Mouse (Mus musculus): ENCODE measurements around the gene Adgrl3. TPM values are rescaled to one million over a fixed set of nuclear protein-coding genes. Genes with fewer than 3 reads are reported as not detected.

Adgrl3 gene
- total RNA-seq, 4 experiments from 2014 or later: 0.35 to 0.58 (median 0.44) TPM

DNA sequence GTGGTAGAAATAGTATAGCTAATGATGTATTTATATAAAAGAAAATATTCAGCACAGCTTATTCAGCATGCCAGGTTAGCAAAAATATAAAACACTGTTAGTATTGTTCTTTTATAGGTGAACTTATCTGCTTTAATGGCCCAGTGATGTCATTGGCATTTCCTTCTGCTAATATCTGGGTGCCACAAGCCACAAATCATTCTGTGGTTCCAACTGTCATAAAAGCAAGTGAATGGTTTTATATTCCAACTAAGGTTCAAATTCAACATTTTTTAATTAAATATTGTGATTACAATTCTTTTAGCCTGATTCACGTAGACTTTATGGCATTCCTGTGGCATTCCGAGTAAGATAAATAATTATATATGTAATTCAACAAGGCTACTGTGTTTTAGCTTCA, 205.5 kb downstream of the Adgrl3 start:
- DNase-seq (ENCODE audit: low spot score in 2 of 2): no peak

DNA sequence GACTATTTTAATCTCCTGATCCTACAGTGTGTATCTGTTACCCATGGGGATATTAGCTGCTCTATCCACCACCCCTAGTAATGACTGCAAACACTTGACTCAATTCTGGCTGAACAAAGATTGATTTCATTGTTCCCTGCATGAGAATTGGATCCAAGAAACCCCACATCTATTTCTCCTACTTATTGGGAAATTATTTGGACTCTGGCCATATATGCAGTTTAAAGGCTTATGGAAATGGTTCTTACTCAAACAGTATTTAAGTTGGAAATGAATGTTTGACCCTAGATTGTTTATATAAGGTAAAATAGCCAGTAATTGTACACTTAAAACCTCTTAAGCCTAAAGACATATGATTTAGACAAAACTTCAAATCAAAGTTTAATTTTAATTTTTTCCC, 207.3 kb downstream of the Adgrl3 start:
- DNase-seq (ENCODE audit: low spot score in 2 of 2): no peak

DNA sequence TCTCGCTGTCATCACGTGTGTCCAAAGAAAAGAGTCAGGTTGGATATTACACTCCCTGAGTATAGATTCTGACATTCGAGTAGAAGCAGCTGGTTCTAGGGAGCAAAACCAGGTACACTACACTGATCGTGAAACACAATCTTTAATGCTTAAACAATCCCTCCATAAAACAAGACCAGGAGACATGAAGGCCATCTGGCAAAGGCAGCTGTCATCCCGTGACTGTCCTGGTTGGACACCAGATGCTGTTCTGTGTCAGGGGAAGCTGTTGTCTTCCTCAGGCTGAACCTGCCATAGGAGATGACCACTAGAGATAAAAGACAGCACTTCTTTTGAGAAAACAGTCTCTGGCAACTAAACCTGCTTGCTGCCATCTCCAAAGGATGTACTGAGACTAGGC, 228.8 kb downstream of the Adgrl3 start:
- no peak for DNase-seq (ENCODE audit: low spot score in 2 of 2)

DNA sequence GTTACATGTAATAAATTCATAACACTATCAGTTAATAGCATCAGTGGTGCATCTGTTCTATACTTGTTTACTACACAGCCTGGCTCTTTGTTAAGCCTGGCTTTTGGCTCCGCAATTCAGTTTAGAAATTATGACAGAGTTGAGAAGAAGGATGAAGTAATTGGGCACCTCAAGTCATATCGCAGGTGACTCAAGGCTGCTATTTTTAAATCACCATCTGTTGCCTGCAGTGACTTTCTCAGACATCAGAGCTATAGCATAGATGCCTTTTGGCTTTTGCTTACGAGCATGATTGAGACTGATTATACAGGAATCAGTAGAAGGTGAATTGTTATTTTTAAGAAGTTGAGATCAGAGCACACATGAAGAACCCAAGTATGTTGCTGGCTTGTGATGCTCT, 236.2 kb downstream of the Adgrl3 start:
- DNase-seq (ENCODE audit: low spot score in 2 of 2): no peak

DNA sequence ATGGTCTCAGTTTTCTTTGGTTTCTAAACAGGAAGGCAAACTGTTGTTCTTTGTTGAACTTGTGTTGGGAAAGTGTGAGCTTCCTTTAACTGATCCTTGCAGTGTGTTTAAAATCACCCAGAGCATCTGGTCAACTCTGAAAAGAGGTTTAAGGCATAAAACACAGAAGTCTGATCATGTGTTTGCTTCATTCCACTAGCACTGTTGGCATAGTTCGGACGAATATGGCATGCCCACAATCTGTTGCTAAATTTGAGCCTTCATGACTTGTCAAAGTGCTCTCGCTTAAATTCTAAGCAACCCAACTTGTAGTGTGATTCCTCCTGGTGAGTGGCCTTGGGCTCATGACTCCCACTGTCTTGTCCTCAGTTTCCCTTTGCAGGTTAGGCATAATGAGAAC, 249.8 kb downstream of the Adgrl3 start:
- no peak for DNase-seq (ENCODE audit: low spot score in 2 of 2)

DNA sequence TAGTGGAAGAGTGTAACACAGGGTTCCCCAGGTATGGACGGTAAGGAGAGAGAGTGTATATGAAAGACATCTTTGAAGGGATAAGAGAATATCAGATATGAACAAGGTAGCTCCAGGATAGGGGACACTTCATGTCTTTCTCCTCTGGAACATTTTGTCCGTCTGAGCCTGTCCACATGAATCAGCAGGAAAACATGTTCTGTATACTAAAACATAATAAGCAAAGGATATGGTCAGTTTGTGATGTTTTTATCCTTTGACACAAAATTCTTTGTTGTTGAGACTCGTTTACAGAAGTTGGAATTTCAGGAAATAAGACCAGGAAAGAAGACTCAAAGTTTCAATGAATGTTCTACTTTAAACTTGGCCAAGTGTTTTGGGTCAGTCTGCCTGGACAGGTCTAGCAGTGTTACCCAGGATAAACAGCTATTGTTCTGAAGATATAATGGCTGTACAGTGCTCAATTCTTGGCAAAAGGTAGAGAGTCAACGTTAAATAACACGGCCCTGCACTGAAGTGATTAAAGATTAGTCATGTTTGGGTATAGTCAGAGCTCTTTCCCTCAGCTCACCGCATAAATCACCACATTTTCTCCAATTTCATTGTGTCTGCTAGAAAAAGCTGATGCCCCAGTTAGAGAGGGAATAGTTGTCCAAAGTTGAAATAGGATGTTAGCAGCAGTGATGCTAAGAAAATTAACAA, 255.6 kb downstream of the Adgrl3 start:
- DNase-seq (ENCODE audit: low spot score in 2 of 2): no peak

DNA sequence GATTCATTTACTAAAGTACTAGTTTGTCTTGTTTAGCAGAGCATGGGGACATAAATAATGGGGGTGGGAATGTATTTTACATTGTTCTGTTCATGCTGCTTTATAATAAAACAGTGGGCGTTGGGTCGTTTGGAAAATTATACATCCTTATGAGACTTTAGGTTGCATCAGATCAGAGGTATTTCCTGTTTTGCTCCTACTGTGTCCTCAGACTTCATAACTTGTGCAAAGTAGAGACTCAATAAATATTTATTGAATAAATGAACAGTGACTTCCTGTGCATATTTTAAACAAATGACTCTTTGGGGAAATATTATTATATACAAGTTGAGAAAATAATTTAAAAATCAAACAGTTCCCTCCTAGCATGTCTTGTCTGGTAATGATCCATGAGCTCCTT, 259.3 kb downstream of the Adgrl3 start:
- DNase-seq (ENCODE audit: low spot score in 2 of 2): no peak

DNA sequence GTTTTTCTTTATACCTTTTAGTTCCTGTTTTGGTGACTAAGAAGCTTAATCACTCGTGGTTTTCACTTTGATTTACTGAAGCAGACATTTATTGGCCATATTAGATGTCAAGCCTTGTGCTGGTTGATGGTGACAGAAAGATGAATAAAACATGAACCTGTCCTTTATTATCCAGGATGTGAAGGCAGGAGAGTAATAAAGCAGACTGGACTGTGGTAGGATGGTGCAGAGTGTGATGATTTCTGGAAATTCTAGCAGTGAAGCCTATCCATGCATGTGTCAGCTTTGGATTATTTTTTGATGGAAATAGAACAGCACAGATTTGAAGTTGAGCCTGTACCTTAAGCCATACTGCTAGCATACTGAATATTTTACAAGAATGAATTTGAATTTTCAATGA, 265.7 kb downstream of the Adgrl3 start:
- no peak for DNase-seq (ENCODE audit: low spot score in 2 of 2)

DNA sequence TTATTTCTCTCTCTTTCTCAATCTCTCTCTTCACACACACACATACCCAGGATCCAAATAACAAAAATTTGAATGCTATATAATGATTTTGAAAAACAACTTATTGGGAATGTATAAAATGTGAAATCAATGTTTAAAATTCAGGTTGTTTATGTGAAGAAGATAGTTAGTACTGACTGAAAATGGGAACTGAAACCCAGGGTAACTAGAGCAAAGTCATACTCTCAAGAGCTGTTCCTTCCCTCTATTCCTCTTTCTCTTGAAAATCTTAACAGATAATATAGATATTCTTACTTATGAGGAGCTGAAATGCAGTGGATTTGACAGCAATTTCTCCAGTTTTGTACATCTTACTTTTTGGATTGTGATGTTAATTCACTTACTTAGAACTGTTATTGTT, 281.9 kb downstream of the Adgrl3 start:
- no peak for DNase-seq (ENCODE audit: low spot score in 2 of 2)

DNA sequence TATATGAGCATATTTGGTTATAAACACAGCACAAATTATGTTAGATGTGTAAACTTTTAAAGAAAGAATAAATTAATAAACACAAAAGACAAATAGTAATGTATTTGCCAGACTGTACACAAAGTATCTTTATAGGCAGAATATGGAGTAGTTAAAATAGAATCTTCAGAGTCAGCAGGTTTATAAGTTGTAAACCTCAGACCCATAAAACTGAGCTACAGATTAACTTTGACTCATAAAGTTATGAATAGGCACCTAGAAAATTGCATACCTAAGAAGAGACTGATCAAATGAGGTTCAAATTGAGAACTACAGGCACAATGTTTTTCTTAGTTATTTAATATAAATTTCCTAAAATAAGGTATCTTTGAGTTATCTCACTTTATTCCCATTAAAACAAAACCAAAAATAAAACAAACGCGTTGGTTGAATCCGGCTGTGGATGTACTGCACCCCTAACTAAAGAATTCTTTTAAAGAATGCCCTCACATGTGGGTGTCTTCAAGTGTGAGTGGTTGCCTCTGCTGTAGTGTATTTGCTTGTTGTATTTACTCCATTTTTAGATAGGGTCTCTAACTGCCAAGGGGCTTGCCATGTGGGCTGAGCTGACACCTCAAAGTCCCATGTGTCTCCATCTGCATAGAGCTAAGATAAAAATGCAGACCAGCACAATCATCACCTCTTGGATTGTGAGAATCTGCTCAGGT, 297.6 kb downstream of the Adgrl3 start:
- DNase-seq (ENCODE audit: low spot score in 2 of 2): no peak

DNA sequence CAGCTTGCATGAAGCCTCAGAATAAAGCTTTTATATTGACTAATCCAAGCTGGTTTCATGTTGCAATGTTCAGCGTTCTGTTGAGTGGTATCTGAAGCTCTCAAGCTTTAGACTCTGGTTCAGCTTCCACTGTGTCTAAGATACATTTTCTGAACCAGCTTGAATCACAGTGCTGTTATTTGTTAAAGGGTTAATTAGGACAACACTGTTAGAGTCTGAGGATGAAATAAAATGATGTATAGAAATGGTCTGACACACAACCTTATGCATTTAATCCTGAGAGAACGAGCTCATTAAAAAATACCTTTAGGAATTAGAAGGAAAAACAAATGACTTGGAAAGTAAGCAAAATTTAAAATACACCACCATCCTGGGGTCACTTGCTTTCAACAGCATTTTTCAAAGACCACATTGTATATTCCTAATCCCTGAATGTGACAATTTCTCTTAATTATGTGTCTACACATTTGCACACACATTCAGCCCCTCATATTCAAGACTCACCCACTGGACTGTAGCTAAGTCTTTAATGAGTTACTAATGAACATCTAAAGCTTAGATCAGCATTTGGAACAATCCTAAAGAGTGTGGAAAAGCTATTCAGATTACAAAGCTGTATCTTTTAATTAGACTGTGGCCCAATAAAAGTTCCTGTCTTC, 301.5 kb downstream of the Adgrl3 start:
- DNase-seq (ENCODE audit: low spot score in 2 of 2): no peak

DNA sequence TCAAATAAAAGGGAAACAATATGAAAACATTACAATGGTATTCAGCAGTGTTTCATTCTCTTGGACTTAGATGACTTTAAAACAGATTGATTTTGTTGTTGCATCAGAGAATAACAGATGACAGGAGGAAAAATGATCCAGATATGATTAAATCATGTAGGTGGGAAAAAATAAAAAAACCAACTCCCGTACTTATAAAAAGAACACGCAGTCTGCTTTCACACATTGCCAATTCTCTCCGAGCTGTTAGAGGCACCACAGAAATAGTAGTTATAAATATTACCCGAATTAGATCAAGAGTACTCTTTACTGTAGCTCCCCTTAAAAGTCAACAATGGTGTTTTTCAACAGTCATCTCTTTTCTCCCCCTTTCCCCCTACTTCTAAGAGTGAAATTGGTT, 302.1 kb downstream of the Adgrl3 start:
- no peak for DNase-seq (ENCODE audit: low spot score in 2 of 2)

DNA sequence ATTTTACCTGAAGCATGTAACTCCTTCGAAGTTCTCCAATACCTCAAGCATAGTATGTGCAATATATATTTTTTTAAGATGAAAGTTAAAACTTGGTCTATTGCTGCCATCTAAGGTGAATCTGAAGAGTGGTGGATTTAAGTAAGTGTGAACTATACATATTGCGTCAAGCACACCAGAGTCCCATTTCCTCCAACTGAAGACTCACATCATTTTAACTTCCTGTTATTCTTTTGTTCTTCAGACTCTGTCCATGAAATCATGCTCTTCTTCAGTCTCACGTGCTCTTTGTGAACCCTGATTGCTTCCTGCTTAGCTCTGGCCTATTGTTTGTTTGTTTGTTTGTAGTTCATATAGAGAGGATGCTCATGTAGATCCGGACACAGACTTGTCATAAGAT, 307.0 kb downstream of the Adgrl3 start:
- DNase-seq (ENCODE audit: low spot score in 2 of 2): no peak

DNA sequence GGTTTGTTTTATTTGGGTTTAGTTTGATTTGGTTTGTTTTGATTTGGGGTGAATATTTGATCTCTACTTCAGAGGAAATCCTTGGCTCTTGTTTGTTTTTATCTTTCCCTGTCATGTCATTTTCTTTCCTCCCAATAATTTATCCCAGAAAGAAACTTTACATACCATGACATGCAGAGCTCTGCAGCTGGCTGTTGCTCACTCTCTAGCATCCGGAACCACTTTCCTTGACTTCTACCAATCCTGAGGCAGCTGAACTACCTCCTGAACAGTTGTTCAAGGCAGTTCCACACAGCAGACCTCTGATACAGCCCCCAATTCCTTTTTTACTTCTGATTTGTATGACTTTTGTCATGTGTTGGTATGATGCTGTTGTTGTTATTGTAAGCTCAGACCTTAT, 307.5 kb downstream of the Adgrl3 start:
- DNase-seq (ENCODE audit: low spot score in 2 of 2): no peak

DNA sequence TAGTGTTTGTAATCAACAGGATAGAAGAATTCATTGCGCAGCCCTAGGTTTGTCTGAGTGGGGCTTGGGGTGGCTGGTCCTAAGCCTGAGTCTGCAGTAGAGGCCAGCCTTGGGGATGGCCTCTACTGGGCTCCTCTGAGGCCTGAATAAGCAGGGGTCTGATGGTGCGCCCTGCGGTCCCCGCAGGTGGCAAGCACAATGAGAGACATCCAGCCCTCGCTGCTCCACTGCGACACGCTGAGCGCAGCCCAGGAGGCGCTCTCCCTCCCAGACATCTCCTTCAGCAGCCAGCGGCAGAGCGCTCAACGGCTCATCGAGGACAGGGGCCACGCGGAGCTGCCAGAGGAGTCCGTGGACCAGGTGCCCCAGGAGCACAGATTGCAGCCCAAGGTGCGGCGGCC, 309.6 kb downstream of the Adgrl3 start:
- DNase-seq (ENCODE audit: low spot score in 2 of 2): no peak

DNA sequence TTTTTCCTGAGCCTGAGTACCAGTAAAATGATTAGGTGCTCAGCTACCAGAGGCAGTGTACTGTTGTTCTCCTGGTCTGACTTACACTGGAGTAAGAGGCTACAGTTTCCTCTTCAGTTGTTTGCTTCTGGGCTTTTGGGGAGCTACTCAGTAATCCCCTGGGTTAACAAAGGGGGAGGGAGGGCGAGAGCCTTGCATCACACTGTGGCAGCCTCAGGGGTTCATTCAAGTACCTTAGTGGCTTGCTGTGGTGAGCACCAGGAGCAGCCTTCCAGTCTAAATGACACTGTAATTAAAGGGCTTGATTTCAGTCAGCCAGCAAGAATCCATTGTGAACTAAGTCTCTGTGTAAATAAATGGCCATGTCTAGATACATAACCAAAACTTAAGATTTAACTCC, 324.4 kb downstream of the Adgrl3 start:
- DNase-seq (ENCODE audit: low spot score in 2 of 2): no peak

DNA sequence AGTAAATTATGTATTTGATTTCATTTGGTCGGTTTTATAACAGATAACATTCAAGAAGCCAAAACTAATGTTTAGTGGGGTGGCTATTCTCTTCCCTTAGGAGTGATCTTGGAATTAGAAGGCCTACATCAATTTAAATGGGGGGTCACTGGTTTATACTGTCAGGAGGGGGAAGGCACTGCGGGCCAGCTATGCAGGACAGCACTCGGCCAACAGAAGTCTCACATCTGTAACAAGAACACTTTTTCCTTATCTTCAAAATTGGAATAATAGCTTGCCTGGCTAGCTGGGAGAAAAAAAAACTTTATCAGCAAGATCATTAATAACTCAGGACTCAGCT, 325.1 kb downstream of the Adgrl3 start:
- no peak for DNase-seq (ENCODE audit: low spot score in 2 of 2)

DNA sequence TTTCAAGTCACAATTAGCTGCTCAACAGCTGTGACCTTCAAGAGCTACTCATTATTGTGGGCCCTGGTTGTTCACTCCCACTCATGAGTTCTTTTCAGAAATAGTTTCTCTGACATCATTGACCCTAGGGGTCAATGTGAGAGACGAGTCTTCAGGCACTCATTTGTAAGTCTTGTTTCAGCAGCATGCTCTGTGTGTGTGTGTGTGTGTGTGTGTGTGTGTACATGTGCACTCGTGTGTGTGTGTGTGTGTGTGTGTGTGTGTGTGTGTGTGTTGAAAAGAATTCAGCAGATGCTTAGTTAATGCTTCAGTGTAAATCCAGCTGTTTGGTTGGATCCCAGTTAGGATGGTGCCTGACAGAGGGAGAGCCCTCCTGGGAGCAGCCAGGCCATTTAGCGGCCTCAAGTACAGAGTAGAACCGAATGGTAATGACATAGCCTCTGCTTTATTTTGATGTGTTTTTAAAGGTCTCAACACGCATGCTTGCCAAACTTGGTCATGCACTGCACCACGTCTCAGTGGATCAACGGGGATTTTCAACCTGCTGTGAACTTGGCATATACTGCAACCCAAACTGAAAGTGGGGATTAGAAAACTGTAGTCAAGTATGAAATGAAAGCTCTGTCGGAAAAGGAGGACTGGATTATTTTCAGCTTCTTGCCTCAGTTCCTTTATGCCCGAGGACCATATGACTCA, 325.6 kb downstream of the Adgrl3 start:
- DNase-seq (ENCODE audit: low spot score in 2 of 2): no peak

DNA sequence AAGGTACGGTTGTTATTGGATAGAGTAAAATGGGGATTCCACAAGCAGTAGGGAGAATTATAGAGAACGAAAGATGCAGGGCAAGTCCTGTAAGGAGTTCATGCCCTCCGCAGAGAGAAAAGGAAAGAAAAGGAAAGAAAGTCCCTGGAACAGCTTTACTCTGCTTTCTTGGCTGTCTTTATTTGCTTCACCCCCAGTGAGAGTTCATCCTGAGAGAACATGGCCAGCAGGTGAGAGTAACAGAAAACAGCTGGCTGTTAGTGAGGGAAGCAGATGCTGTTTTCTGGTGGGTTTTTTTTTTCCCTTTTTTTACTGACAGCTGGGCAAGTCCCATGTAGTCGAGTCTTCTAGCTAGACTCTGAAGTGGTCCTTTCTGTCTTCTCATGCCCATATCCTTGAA, 327.6 kb downstream of the Adgrl3 start:
- DNase-seq (ENCODE audit: low spot score in 2 of 2): no peak

DNA sequence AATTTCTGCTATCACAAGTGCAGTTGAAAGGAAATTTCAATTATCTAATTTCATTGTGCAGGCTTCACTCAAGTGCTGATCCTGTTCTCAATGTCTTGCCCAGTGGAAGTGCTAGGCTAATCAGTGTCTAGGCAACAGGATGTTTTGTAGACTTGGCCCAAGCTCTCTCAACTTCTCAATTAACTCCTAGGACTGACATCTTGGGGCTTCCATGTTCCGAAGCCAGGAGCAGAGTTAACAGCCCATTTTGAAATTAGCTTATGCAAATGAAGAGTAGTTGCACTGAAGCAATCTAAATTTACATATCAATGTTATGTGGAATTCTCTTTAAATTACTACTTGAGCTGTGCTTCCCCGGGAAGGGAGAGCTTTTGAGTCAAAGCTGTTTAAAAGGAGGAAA, 339.6 kb downstream of the Adgrl3 start:
- no peak for DNase-seq (ENCODE audit: low spot score in 2 of 2)

DNA sequence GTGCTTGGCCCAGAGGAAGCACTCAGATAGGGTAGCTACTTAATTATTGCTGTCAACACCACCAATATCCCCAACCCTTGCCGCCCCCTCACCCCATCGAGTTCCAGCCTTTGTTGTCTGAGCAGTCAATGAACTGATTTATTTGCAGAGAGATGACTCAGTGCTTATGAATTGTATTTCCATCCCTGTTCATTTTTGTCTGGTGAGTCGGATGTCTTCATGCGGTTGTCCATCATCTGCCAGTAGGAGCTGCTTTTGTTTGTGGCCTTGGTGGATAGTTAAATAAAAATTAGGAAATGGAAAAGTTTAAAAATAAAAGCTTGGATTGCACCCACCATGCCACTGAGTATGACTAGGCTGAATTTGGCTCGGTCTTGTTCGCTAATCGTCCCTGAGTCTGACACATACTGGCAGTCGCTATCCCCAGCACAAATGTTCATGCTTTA, 344.3 kb downstream of the Adgrl3 start:
- no peak for DNase-seq (ENCODE audit: low spot score in 2 of 2)

DNA sequence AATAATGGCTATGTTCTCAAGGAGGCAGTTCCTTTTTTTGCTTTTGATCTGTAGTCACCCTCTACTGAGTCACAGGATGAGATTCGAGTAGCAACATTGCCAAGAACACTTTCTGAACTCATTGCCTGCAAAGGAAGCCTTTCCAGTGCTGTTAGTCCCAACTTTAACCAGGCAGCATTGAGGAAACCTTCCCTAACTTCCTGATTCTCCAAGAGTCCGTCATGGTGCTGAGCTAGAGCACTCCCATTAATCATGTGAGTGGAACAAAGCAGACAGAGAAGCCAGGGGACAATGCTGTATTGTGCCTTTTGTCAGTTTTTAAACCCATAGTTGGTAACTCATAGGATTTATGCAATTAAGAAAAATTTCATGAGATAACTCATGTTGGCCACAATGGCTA, 345.3 kb downstream of the Adgrl3 start:
- no peak for DNase-seq (ENCODE audit: low spot score in 2 of 2)
